Mouse (Mus musculus) spleen, adult 2 months (tissue): ENCODE measurements around the gene Spg21. TPM values are rescaled to one million over a fixed set of nuclear protein-coding genes. Genes with fewer than 3 reads are reported as not detected.

Source experiments
- DNase-seq, 2 experiments: peaks; one replicate each; pipeline versions ENCODE4 v3.0.0 to v3.0.0-alpha.2; 2012 to 2021; ENCODE audit warnings: low spot score in 2 of 2, low read depth in 1 of 2
- H3K27ac ChIP-seq: fragments of 200-500 bp; 2 replicates; pipeline ENCODE4 v1.5.1; 2012; ENCODE audit warnings: low read length, inconsistent platforms; ENCODE audit not compliant: insufficient read depth
- H3K27me3 ChIP-seq: fragments of 200-500 bp; 2 replicates; pipeline ENCODE4 v1.6.1; 2012; ENCODE audit warnings: mild to moderate bottlenecking, moderate library complexity, low read length, inconsistent platforms; ENCODE audit not compliant: control insufficient read depth, insufficient read depth
- H3K36me3 ChIP-seq: fragments of 200-500 bp; 2 replicates; pipeline ENCODE4 v1.6.1; 2012; ENCODE audit warnings: mild to moderate bottlenecking, low read length, inconsistent platforms; ENCODE audit not compliant: control insufficient read depth, insufficient read depth
- H3K4me1 ChIP-seq: fragments of 200-500 bp; 2 replicates; pipeline ENCODE4 v1.6.1; 2011; ENCODE audit warnings: inconsistent platforms; ENCODE audit not compliant: control insufficient read depth, insufficient read depth, insufficient read length
- H3K4me3 ChIP-seq: fragments of 200-500 bp; 2 replicates; pipeline ENCODE4 v1.5.1; 2011; ENCODE audit warnings: mild to moderate bottlenecking, inconsistent platforms; ENCODE audit not compliant: insufficient read depth, insufficient read length; ENCODE audit errors: extremely low read depth
- CTCF ChIP-seq: fragments of 200-500 bp; IDR thresholded peaks from 2 replicates; pipeline ENCODE4 v1.5.1; 2011; ENCODE audit warnings: mild to moderate bottlenecking, inconsistent platforms; ENCODE audit not compliant: insufficient read depth, insufficient read length, insufficient replicate concordance; ENCODE audit errors: extremely low read depth
- POLR2A ChIP-seq: fragments of 200-500 bp; IDR thresholded peaks from 2 replicates; pipeline ENCODE4 v1.6.1; 2011; ENCODE audit warnings: low read depth, low read length, inconsistent platforms
- WGBS: fragments of 180-500 bp; shearing (Covaris S2); methylation state at CpG from one replicate; pipeline ENCODE4 v1.1.7; 2018; 5-methylcytosine and 5-hydroxymethylcytosine counted together
- polyA plus RNA-seq: library from polyadenylated mRNA; depleted of rRNA; stranded (reverse); fragments of >200 nt; gene quantifications from 2 replicates; pipeline ENCODE4 v1.2.3, GENCODE M21; 2012; rRNA removed

The Spg21 gene
- 14.1 TPM in 2 replicates for polyA plus RNA-seq

- Histone ChIP-seq H3K4me3 (peak within 1 kb of the TSS; percentile 89), H3K36me3 (peaks cover 5% of the 10 kb centered on the region; the same call in 1 of the 2 replicates), H3K27ac (peak within 1 kb of the TSS; percentile 78), H3K27me3 (no peaks in the 10 kb centered on the region), H3K4me1 (peaks cover 4% of the 10 kb centered on the region; the same call in 1 of the 2 replicates)
- no peak for TF ChIP-seq CTCF
- TF ChIP-seq POLR2A, result no peak
- DNase-seq, result peak; percentile 79 to 96
- WGBS, result under 1% methylated on average over 53 of the region's 53 CpGs
These were observed at the start of gene Spg21 for GRCm38 (mm10) chr9:65460732-65461442. Spg21 (plus strand) TSS chr9:65460947.

GRCm38 (mm10) chr9:65411326-65411725 lies 49.4 kb upstream of the Spg21 start:
- Histone ChIP-seq H3K27me3 (no peaks in the 10 kb centered on the region), H3K27ac (no peak overlapping the region), H3K36me3 (no peaks in the 10 kb centered on the region), H3K4me1 (no peaks in the 10 kb centered on the region), H3K4me3 (no peak overlapping the region)
- no peak for DNase-seq
- WGBS, result 68% methylated on average over 3 of the region's 3 CpGs
- TF ChIP-seq CTCF (no peak), POLR2A (no peak)

- WGBS, result 93% methylated on average over 3 of the region's 3 CpGs
- DNase-seq, result no peak
- H3K36me3 ChIP-seq, result no peaks in the 10 kb centered on the region
- no peak overlapping the region for H3K27ac ChIP-seq
- no peaks in the 10 kb centered on the region for H3K4me1 ChIP-seq
- TF ChIP-seq POLR2A, result no peak
- no peak for TF ChIP-seq CTCF
- H3K4me3 ChIP-seq, result no peak overlapping the region
- no peaks in the 10 kb centered on the region for H3K27me3 ChIP-seq
These were observed 43.0 kb upstream of the Spg21 start for GRCm38 (mm10) chr9:65417738-65418137.

GRCm38 (mm10) chr9:65419633-65420032 lies 41.1 kb upstream of the Spg21 start:
- 85% methylated on average over 3 of the region's 3 CpGs for WGBS

GRCm38 (mm10) chr9:65422760-65423501 lies 37.8 kb upstream of the Spg21 start, which contains the start of gene Slc51b:
Slc51b (minus strand) TSS chr9:65422955.
- Histone ChIP-seq H3K27me3 (no peaks in the 10 kb centered on the region), H3K4me3 (no peak within 1 kb of the TSS), H3K27ac (no peak within 1 kb of the TSS), H3K36me3 (no peaks in the 10 kb centered on the region), H3K4me1 (peaks cover 2% of the 10 kb centered on the region; the same call in 1 of the 2 replicates)
- no peak for DNase-seq
- WGBS, result 93% methylated on average over 11 of the region's 11 CpGs
- TF ChIP-seq CTCF, result no peak
- TF ChIP-seq POLR2A, result no peak

More at GRCm38 (mm10) chr9:65419633-65420032, 41.1 kb upstream of the Spg21 start:
- no peak for DNase-seq
- Histone ChIP-seq H3K27ac (no peak overlapping the region), H3K27me3 (no peaks in the 10 kb centered on the region), H3K4me3 (no peak overlapping the region), H3K36me3 (no peaks in the 10 kb centered on the region), H3K4me1 (peaks cover 2% of the 10 kb centered on the region; the same call in 1 of the 2 replicates)
- TF ChIP-seq CTCF (no peak), POLR2A (no peak)

- Histone ChIP-seq H3K27me3 (no peaks in the 10 kb centered on the region), H3K4me1 (peaks cover 2% of the 10 kb centered on the region; the same call in 1 of the 2 replicates), H3K4me3 (no peak overlapping the region), H3K27ac (no peak overlapping the region), H3K36me3 (no peaks in the 10 kb centered on the region)
- DNase-seq, result no peak
- TF ChIP-seq CTCF (no peak), POLR2A (no peak)
- 13% methylated on average over 3 of the region's 3 CpGs for WGBS
These were observed 36.4 kb upstream of the Spg21 start for GRCm38 (mm10) chr9:65424393-65424792.
